Mouse (Mus musculus) forebrain, embryonic 11.5 days (tissue): ENCODE data around the gene Lrba. TPM values are rescaled to one million over a fixed set of nuclear protein-coding genes. Genes with fewer than 3 reads are reported as not detected.

Experiments
- ATAC-seq: fragments of 200-750 bp; cut with Nextera tagmentation; replicated peaks from 2 replicates; pipeline ENCODE4 v1.8.0; 2017; ENCODE audit warnings: moderate TSS enrichment; ENCODE audit not compliant: low FRiP score
- DNase-seq: peaks from one replicate; pipeline ENCODE4 v3.0.0-alpha.2; 2017; ENCODE audit warnings: low spot score
- H3K27ac ChIP-seq: fragments of 300-500 bp; sonication (generic); 2 replicates; pipeline ENCODE4 v1.5.1; 2014; ENCODE audit warnings: low read depth, low read length
- H3K27me3 ChIP-seq: fragments of 300-500 bp; sonication (generic); 2 replicates; pipeline ENCODE4 v1.6.1; 2014; ENCODE audit warnings: mild to moderate bottlenecking, low read length, mixed read lengths; ENCODE audit not compliant: control insufficient read depth, insufficient read depth
- H3K36me3 ChIP-seq: fragments of 300-500 bp; sonication (generic); 2 replicates; pipeline ENCODE4 v1.6.1; 2014; ENCODE audit warnings: mild to moderate bottlenecking, low read length, moderate library complexity, mixed read lengths; ENCODE audit not compliant: control insufficient read depth, insufficient read depth
- H3K4me1 ChIP-seq: fragments of 300-500 bp; sonication (generic); replicated peaks from 2 replicates; pipeline ENCODE4 v1.6.1; 2014; ENCODE audit warnings: low read length, mixed read lengths; ENCODE audit not compliant: control insufficient read depth, insufficient read depth
- H3K4me2 ChIP-seq: fragments of 300-500 bp; sonication (generic); 2 replicates; pipeline ENCODE4 v1.6.1; 2014; ENCODE audit warnings: low read depth, mild to moderate bottlenecking, low read length, moderate library complexity, mixed read lengths; ENCODE audit not compliant: severe bottlenecking
- H3K4me3 ChIP-seq: fragments of 300-500 bp; sonication (generic); 2 replicates; pipeline ENCODE4 v1.5.1; 2014; ENCODE audit warnings: low read depth, low read length
- H3K9ac ChIP-seq: fragments of 300-500 bp; sonication (generic); 2 replicates; pipeline ENCODE4 v1.6.1; 2014; ENCODE audit warnings: low read length
- H3K9me3 ChIP-seq: fragments of 300-500 bp; sonication (generic); 2 replicates; pipeline ENCODE4 v1.6.1; 2016; ENCODE audit warnings: low read length, mixed read lengths; ENCODE audit not compliant: control insufficient read depth
- WGBS: fragments of 180-500 bp; shearing (Covaris S2); extraction: QIAGEN DNeasy Blood & Tissue Kit; methylation state at CpG from one replicate; pipeline ENCODE4 v1.1.7; 2014; 5-methylcytosine and 5-hydroxymethylcytosine counted together
- polyA plus RNA-seq: library from polyadenylated mRNA; unstranded; fragments of >200 nt; fragmentation: Nextera tagmentation; extraction: Ambion mirVana; gene quantifications from 2 replicates; pipeline ENCODE4 v1.2.1, GENCODE M21; 2014

Gene Lrba
- polyA plus RNA-seq, 1 experiment from 2014 or later: 4.3 TPM

DNA sequence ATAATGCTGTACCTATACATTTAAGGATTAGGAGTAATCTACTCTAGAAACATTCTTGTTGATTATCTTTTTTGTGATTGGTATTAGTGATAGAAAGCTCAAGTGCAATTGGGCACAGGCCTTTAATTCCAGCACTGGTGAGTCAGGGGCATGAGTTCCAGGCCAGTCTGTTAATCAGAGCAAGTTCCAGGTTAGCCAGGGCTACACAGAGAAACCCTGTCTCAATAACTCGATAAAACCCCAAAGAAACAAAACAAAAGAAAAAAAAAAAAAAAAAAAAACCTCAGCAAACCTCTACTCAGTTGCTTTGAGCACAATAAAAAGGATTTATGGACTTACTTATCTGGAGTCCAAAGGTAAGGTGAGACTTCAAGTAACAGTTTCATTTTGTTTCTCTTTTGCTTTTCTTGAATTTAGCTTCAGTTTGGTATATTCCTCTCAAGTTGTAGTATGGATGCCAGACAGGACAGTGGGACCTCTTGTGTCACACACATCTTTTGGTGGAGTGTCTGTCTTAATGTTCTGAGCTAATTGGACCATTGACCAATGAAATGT lies 7.1 kb downstream of the Lrba start:
- H3K4me3 ChIP-seq: no peak overlapping the region
- H3K27me3 ChIP-seq: no peaks in the 10 kb centered on the region
- H3K4me1 ChIP-seq: no peaks in the 10 kb centered on the region
- H3K27ac ChIP-seq: no peak overlapping the region
- no peak for DNase-seq
- no peak overlapping the region for H3K4me2 ChIP-seq
- no peak for ATAC-seq
- no peaks in the 10 kb centered on the region for H3K9me3 ChIP-seq
- WGBS: 74% methylated on average over 1 of the region's 1 CpGs
- H3K36me3 ChIP-seq: no peaks in the 10 kb centered on the region
- H3K9ac ChIP-seq: no peak overlapping the region

GRCm38 (mm10) chr3:86247193-86247592 lies 22.7 kb downstream of the Lrba start:
- H3K9me3 ChIP-seq: no peaks in the 10 kb centered on the region
- H3K27me3 ChIP-seq: no peaks in the 10 kb centered on the region
- ATAC-seq (no peak), DNase-seq (no peak)
- H3K4me3 ChIP-seq: no peak overlapping the region
- H3K4me2 ChIP-seq: no peak overlapping the region
- no peaks in the 10 kb centered on the region for H3K36me3 ChIP-seq
- 75% methylated on average over 8 of the region's 8 CpGs for WGBS
- H3K9ac ChIP-seq: no peak overlapping the region
- H3K27ac ChIP-seq: no peak overlapping the region
- H3K4me1 ChIP-seq: no peaks in the 10 kb centered on the region

DNA sequence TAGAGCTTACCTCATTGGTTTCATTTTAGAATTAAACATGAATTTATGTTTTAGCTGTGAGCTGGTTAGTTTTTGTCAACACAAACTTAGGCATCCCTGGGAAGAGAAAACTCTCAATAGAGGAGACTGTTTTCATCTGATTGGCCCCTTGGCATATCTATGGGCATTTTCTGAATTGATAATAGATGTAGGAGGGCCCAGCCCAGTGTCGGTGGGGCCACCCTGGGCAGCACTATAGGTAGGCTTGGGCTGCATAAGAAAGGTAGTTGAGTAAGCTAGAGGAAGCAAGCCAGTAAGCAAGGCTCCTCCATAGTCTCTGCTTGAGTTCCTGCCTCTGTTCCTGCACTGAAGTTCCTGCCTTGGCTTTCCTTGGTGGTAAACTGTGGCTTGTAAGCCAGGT lies 26.7 kb downstream of the Lrba start:
- H3K4me2 ChIP-seq: no peak overlapping the region
- no peaks in the 10 kb centered on the region for H3K27me3 ChIP-seq
- H3K27ac ChIP-seq: no peak overlapping the region
- H3K9me3 ChIP-seq: no peaks in the 10 kb centered on the region
- no peak for ATAC-seq
- H3K36me3 ChIP-seq: no peaks in the 10 kb centered on the region
- no peaks in the 10 kb centered on the region for H3K4me1 ChIP-seq
- no peak overlapping the region for H3K4me3 ChIP-seq
- DNase-seq: no peak
- 91% methylated on average over 1 of the region's 1 CpGs for whole genome bisulfite sequencing
- no peak overlapping the region for H3K9ac ChIP-seq

DNA sequence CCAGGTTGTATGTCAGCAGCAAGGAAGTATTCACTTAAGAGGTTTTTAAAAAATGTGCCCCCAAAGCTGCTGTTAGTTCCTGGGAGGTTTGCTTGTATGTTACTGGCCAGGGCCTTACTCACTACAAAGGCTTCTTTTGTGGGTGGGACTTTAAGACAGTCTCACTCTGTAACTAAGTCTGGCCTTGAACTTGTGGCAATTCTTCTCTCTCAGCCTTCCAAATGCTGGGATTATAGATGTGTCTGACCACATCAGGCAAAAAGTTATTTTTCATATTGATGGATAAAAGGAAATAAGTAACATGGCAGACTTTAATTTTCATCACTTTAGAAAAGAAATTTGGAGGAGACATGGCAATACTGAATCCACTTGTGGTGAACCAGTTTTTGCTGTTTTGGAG lies 28.1 kb downstream of the Lrba start:
- Histone ChIP-seq H3K27ac (no peak overlapping the region), H3K36me3 (no peaks in the 10 kb centered on the region), H3K4me3 (no peak overlapping the region), H3K4me2 (no peak overlapping the region), H3K27me3 (no peaks in the 10 kb centered on the region), H3K4me1 (no peaks in the 10 kb centered on the region), H3K9me3 (no peaks in the 10 kb centered on the region), H3K9ac (no peak overlapping the region)
- no peak for DNase-seq
- ATAC-seq: no peak

DNA sequence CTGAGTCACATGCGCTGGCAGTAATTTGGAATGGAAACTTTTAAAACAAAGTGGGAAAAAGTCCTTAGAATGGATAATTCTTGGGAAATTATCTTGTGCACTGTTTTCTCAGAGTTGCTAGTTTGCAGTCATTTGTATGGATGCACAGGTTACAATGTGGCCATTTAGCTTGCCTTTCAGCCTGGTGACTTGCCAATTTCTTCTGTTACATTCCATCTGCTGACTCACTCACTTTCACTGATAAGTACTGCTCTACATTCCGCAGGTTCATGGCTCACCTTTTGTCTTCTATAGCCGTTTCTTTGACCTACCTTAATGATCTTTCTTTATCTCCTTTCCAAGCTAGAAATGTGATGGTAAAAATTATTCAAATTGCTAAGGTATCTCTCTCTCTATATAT lies 28.6 kb downstream of the Lrba start:
- no peak for DNase-seq
- Histone ChIP-seq H3K27ac (no peak overlapping the region), H3K4me3 (no peak overlapping the region), H3K9me3 (no peaks in the 10 kb centered on the region), H3K36me3 (no peaks in the 10 kb centered on the region), H3K4me1 (no peaks in the 10 kb centered on the region), H3K4me2 (no peak overlapping the region), H3K9ac (no peak overlapping the region), H3K27me3 (no peaks in the 10 kb centered on the region)
- 74% methylated on average over 3 of the region's 3 CpGs for WGBS
- ATAC-seq: no peak

DNA sequence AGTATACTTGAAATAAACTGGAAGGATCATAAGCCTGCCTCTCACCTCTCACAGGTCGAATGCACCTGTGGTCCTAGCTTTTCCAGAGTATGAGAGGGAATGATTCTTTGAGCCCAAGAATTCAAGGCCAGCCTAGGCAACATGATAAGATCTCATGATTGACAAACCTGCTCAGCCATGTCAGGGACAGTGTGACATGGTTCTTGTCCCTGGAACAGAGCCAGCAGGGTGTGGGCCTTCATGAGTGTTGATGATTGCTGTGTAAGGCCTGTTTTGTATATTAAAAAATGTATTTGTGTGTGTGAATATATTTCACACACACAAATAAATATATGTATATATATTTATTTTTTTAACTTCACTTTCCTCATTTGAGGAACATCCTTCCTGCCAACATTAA lies 29.3 kb downstream of the Lrba start:
- Histone ChIP-seq H3K27me3 (no peaks in the 10 kb centered on the region), H3K4me1 (no peaks in the 10 kb centered on the region), H3K9ac (no peak overlapping the region), H3K4me3 (no peak overlapping the region), H3K36me3 (no peaks in the 10 kb centered on the region), H3K9me3 (no peaks in the 10 kb centered on the region), H3K27ac (no peak overlapping the region), H3K4me2 (no peak overlapping the region)
- no peak for DNase-seq
- 70% methylated on average over 1 of the region's 1 CpGs for WGBS
- ATAC-seq: no peak

- WGBS: 5% methylated on average over 1 of the region's 1 CpGs
- H3K9ac ChIP-seq: no peak overlapping the region
- peak; percentile 51 for DNase-seq
- no peak overlapping the region for H3K27ac ChIP-seq
- H3K36me3 ChIP-seq: no peaks in the 10 kb centered on the region
- no peaks in the 10 kb centered on the region for H3K4me1 ChIP-seq
- H3K4me2 ChIP-seq: no peak overlapping the region
- ATAC-seq: 0 out of 2 replicates have a peak, but pooled peaks have one; percentile 21
- no peak overlapping the region for H3K4me3 ChIP-seq
- H3K27me3 ChIP-seq: no peaks in the 10 kb centered on the region
- H3K9me3 ChIP-seq: no peaks in the 10 kb centered on the region
Observed at GRCm38 (mm10) chr3:86268074-86268702, 43.7 kb downstream of the Lrba start.

DNA sequence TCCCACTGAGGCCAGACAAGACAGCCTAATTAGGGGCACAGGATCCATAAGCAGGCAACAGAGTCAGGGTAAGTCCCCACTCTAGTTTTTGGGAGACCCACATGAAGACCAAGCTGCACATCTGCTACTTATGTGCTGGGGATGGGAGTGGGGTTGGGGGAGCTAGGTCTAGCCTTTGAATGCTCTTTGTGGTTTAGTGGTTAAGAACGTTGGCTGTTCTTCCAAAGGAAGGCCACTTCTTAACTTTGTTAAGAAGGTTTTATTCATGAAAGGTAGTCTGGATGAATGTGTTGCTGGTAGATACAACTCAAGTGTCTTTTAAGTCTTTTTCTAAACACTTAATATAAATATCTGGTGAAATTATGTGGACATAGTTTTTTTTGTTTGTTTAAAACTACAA lies 51.2 kb downstream of the Lrba start:
- Histone ChIP-seq H3K36me3 (no peaks in the 10 kb centered on the region), H3K9ac (no peak overlapping the region), H3K27me3 (no peaks in the 10 kb centered on the region), H3K4me2 (no peak overlapping the region), H3K4me3 (no peak overlapping the region), H3K4me1 (no peaks in the 10 kb centered on the region), H3K9me3 (no peaks in the 10 kb centered on the region), H3K27ac (no peak overlapping the region)
- 74% methylated on average over 1 of the region's 1 CpGs for WGBS
- ATAC-seq: no peak
- no peak for DNase-seq

DNA sequence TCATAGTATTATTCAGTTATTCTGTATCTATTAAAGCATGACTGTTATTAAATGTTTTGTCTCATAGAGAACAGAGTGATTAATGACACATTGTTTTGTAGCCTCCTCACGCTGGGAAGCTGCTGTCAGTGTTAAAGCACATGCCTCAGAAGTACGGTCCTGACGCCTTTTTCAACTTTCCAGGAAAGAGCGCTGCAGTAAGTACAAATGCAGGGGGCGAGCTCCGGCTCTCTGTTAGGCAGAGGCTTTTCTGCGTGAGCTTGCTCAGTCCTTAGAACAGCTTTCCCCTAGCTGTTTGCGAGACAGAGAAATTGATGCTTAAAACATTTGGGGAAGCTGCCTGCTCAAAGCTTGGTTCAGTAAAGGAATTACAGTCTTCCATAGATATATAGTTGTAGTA lies 66.8 kb downstream of the Lrba start:
- 55% methylated on average over 8 of the region's 8 CpGs for WGBS
- ATAC-seq (no peak), DNase-seq (no peak)
- Histone ChIP-seq H3K36me3 (no peaks in the 10 kb centered on the region), H3K9me3 (no peaks in the 10 kb centered on the region), H3K27ac (no peak overlapping the region), H3K27me3 (no peaks in the 10 kb centered on the region), H3K9ac (no peak overlapping the region), H3K4me2 (no peak overlapping the region), H3K4me3 (no peak overlapping the region), H3K4me1 (no peaks in the 10 kb centered on the region)
